Mouse (Mus musculus): ENCODE data around the gene Ptprcap. TPM values are rescaled to one million over a fixed set of nuclear protein-coding genes. Genes with fewer than 3 reads are reported as not detected.
A peak's percentile ranks its signal among the peaks of the same experiment; 100 is the strongest.

The Ptprcap gene
- polyA plus RNA-seq, 1 experiment: 20.0 TPM

- Histone ChIP-seq H3K4me1 (ENCODE audit: control insufficient read depth, insufficient read depth, low read length) (no peaks in the 10 kb centered on the region), H3K36me3 (ENCODE audit: control insufficient read depth, insufficient read depth, low read length) (no peaks in the 10 kb centered on the region), H3K27ac (ENCODE audit: insufficient read depth, low read depth, low read length) (no peak overlapping the region), H3K4me3 (ENCODE audit: insufficient read depth, low read depth, low read length) (no peak overlapping the region), H3K27me3 (replicated peaks; ENCODE audit: control insufficient read depth, insufficient read depth, low read length) (no peaks in the 10 kb centered on the region)
- DNase-seq: no peak
- no peak for TF ChIP-seq CTCF (conservative IDR thresholded peaks at IDR 0.05; ENCODE audit: insufficient read depth, insufficient read length, low read depth, low read length)
- no peak for TF ChIP-seq POLR2A (IDR thresholded peaks at IDR 0.05; ENCODE audit: low read depth, low read length)
- WGBS: 75% methylated on average over 12 of the region's 12 CpGs
Measured at GRCm38 (mm10) chr19:4156771-4157170, 3.4 kb downstream of the Ptprcap start.

GRCm38 (mm10) chr19:4159049-4159448, 5.6 kb downstream of the Ptprcap start:
- WGBS: 95% methylated on average over 8 of the region's 8 CpGs
- TF ChIP-seq CTCF (conservative IDR thresholded peaks at IDR 0.05; ENCODE audit: insufficient read depth, insufficient read length, low read depth, low read length) (no peak), POLR2A (IDR thresholded peaks at IDR 0.05; ENCODE audit: low read depth, low read length) (no peak)
- H3K4me1 ChIP-seq (ENCODE audit: control insufficient read depth, insufficient read depth, low read length): peaks cover 7% of the 10 kb centered on the region; the same call in 1 of the 2 replicates
- no peaks in the 10 kb centered on the region for H3K36me3 ChIP-seq (ENCODE audit: control insufficient read depth, insufficient read depth, low read length)
- H3K27me3 ChIP-seq (replicated peaks; ENCODE audit: control insufficient read depth, insufficient read depth, low read length): no peaks in the 10 kb centered on the region
- no peak overlapping the region for H3K27ac ChIP-seq (ENCODE audit: insufficient read depth, low read depth, low read length)
- H3K4me3 ChIP-seq (ENCODE audit: insufficient read depth, low read depth, low read length): no peak overlapping the region
- no peak for DNase-seq

GRCm38 (mm10) chr19:4162646-4163542, 9.5 kb downstream of the Ptprcap start, which contains the start of gene Rps6kb2:
Gene Rps6kb2, minus strand, starts transcription at chr19:4163354.
- peak; percentile 98 for DNase-seq
- Histone ChIP-seq H3K4me1 (ENCODE audit: control insufficient read depth, insufficient read depth, low read length) (peaks cover 7% of the 10 kb centered on the region; the same call in 1 of the 2 replicates), H3K4me3 (ENCODE audit: insufficient read depth, low read depth, low read length) (peak within 1 kb of the TSS; percentile 81), H3K36me3 (ENCODE audit: control insufficient read depth, insufficient read depth, low read length) (no peaks in the 10 kb centered on the region), H3K27ac (ENCODE audit: insufficient read depth, low read depth, low read length) (no peak within 1 kb of the TSS), H3K27me3 (replicated peaks; ENCODE audit: control insufficient read depth, insufficient read depth, low read length) (no peaks in the 10 kb centered on the region)
- whole genome bisulfite sequencing: 7% methylated on average over 42 of the region's 42 CpGs
- peak; percentile 51 for TF ChIP-seq POLR2A (IDR thresholded peaks at IDR 0.05; ENCODE audit: low read depth, low read length)
- TF ChIP-seq CTCF (conservative IDR thresholded peaks at IDR 0.05; ENCODE audit: insufficient read depth, insufficient read length, low read depth, low read length): no peak

GRCm38 (mm10) chr19:4163543-4163887, 10.1 kb downstream of the Ptprcap start:
- no peak for DNase-seq
- Histone ChIP-seq H3K36me3 (ENCODE audit: control insufficient read depth, insufficient read depth, low read length) (no peaks in the 10 kb centered on the region), H3K4me1 (ENCODE audit: control insufficient read depth, insufficient read depth, low read length) (peaks cover 7% of the 10 kb centered on the region; the same call in 1 of the 2 replicates), H3K27me3 (replicated peaks; ENCODE audit: control insufficient read depth, insufficient read depth, low read length) (no peaks in the 10 kb centered on the region), H3K4me3 (ENCODE audit: insufficient read depth, low read depth, low read length) (peak overlapping the region; percentile 81), H3K27ac (ENCODE audit: insufficient read depth, low read depth, low read length) (no peak overlapping the region)
- TF ChIP-seq CTCF (conservative IDR thresholded peaks at IDR 0.05; ENCODE audit: insufficient read depth, insufficient read length, low read depth, low read length) (no peak), POLR2A (IDR thresholded peaks at IDR 0.05; ENCODE audit: low read depth, low read length) (no peak)
- 33% methylated on average over 4 of the region's 4 CpGs for WGBS

- H3K36me3 ChIP-seq (ENCODE audit: control insufficient read depth, insufficient read depth, low read length): no peaks in the 10 kb centered on the region
- H3K27ac ChIP-seq (ENCODE audit: insufficient read depth, low read depth, low read length): no peak overlapping the region
- 74% methylated on average over 3 of the region's 3 CpGs for WGBS
- no peak for TF ChIP-seq POLR2A (IDR thresholded peaks at IDR 0.05; ENCODE audit: low read depth, low read length)
- no peak for TF ChIP-seq CTCF (conservative IDR thresholded peaks at IDR 0.05; ENCODE audit: insufficient read depth, insufficient read length, low read depth, low read length)
- no peak overlapping the region for H3K4me3 ChIP-seq (ENCODE audit: insufficient read depth, low read depth, low read length)
- peaks cover 7% of the 10 kb centered on the region; the same call in 1 of the 2 replicates for H3K4me1 ChIP-seq (ENCODE audit: control insufficient read depth, insufficient read depth, low read length)
- no peaks in the 10 kb centered on the region for H3K27me3 ChIP-seq (replicated peaks; ENCODE audit: control insufficient read depth, insufficient read depth, low read length)
- DNase-seq: no peak
Measured at GRCm38 (mm10) chr19:4164100-4164499, 10.7 kb downstream of the Ptprcap start.

- H3K27me3 ChIP-seq (replicated peaks; ENCODE audit: control insufficient read depth, insufficient read depth, low read length): no peaks in the 10 kb centered on the region
- TF ChIP-seq CTCF (conservative IDR thresholded peaks at IDR 0.05; ENCODE audit: insufficient read depth, insufficient read length, low read depth, low read length) (no peak), POLR2A (IDR thresholded peaks at IDR 0.05; ENCODE audit: low read depth, low read length) (no peak)
- H3K4me1 ChIP-seq (ENCODE audit: control insufficient read depth, insufficient read depth, low read length): peaks cover 7% of the 10 kb centered on the region; the same call in 1 of the 2 replicates
- H3K4me3 ChIP-seq (ENCODE audit: insufficient read depth, low read depth, low read length): no peak overlapping the region
- no peak overlapping the region for H3K27ac ChIP-seq (ENCODE audit: insufficient read depth, low read depth, low read length)
- no peak for DNase-seq
- 76% methylated on average over 2 of the region's 2 CpGs for WGBS
- no peaks in the 10 kb centered on the region for H3K36me3 ChIP-seq (ENCODE audit: control insufficient read depth, insufficient read depth, low read length)
Measured at GRCm38 (mm10) chr19:4164721-4165120, 11.3 kb downstream of the Ptprcap start.
